In genomic region chr1:36541844-36542243, GRCm38 (mm10) we compare ENCODE assay signal across 33 mouse cellular contexts. TPM values are rescaled to one million over a fixed set of nuclear protein-coding genes. Genes with fewer than 3 reads are reported as not detected.
DNase-seq lines count a peak whose midpoint lies in the region; ATAC-seq lines count a peak whose summit lies in the region.
"Had no signal": no experiment of that assay in that cellular context is flagged by ENCODE, and none has a peak within 500 bp of the region (broad histone marks: within the 10 kb centered on the region; RNA-seq: fewer than 3 reads in every experiment).

No protein-coding gene starts in this region.

- peaks cover 32% of the 10 kb centered on the region for H3K4me1 ChIP-seq in heart, embryonic 10.5 days

- peak overlapping the region; percentile 24; the same call in 1 of the 2 replicates for H3K27ac ChIP-seq in heart, embryonic 10.5 days
- H3K27ac ChIP-seq: embryonic facial prominence, embryonic 13.5 days; forebrain, embryonic 10.5 days; forebrain, embryonic 15.5 days; hindbrain, embryonic 13.5 days; liver, embryonic 12.5 days had no signal

- ATAC-seq in granulocyte monocyte progenitor cell, adult 5-6 weeks (replicated peaks; ENCODE audit: poor library complexity, severe bottlenecking): no peak
- ATAC-seq: CD4-positive, CD25-positive, alpha-beta regulatory T cell, adult 4 months; forebrain, embryonic 15.5 days; intestine, embryonic 16.5 days; liver, embryonic 12.5 days; liver, postnatal 0 days; midbrain, embryonic 16.5 days had no signal

- H3K4me3 ChIP-seq in heart, embryonic 10.5 days: no peak overlapping the region
- H3K4me3 ChIP-seq: embryonic facial prominence, embryonic 13.5 days; forebrain, embryonic 10.5 days; forebrain, embryonic 15.5 days; hindbrain, embryonic 13.5 days; liver, embryonic 12.5 days had no signal

- WGBS in heart, embryonic 10.5 days: 94% methylated on average over 16 of the region's 16 CpGs

- H3K36me3 ChIP-seq in heart, embryonic 10.5 days: peaks cover 40% of the 10 kb centered on the region

- no peaks in the 10 kb centered on the region for H3K9me3 ChIP-seq in heart, embryonic 10.5 days
- H3K9me3 ChIP-seq: embryonic facial prominence, embryonic 13.5 days; forebrain, embryonic 10.5 days; forebrain, embryonic 15.5 days; hindbrain, embryonic 13.5 days; liver, embryonic 12.5 days had no signal

- no peaks in the 10 kb centered on the region for H3K27me3 ChIP-seq in heart, embryonic 10.5 days (ENCODE audit: insufficient read depth, poor library complexity, severe bottlenecking)
- H3K27me3 ChIP-seq: embryonic facial prominence, embryonic 13.5 days; forebrain, embryonic 15.5 days; hindbrain, embryonic 13.5 days; liver, embryonic 12.5 days had no signal

- DNase-seq in heart, embryonic 10.5 days (ENCODE audit: low spot score): no peak
- DNase-seq in heart, adult 8-10 months (ENCODE audit: low spot score): no peak
- DNase-seq in cerebellum, adult 11 months: peak; percentile 61
- peak; percentile 58 for DNase-seq in cerebellum, adult 8-10 months
- peak; percentile 73 to 81 for DNase-seq in cerebellum, postnatal 25 days
- no peak for DNase-seq in urinary bladder, postnatal 25 days (ENCODE audit: low spot score)
- DNase-seq: adrenal gland, postnatal 36 days; heart, postnatal 4 days; kidney, adult 9 months; kidney, postnatal 14 days; liver, postnatal 0 days; lung, postnatal 36 days; thymus, postnatal 14 days had no signal

RNA-seq across cellular contexts. Expression of gene Gm42417, which starts 2.6 kb away (rescaled TPM):
- 0.20 and 1.0 TPM in 2 replicates for polyA plus RNA-seq in heart, embryonic 10.5 days (2016; fragmentation: Nextera tagmentation; extraction: Ambion mirVana)
- 100 to 1,000 TPM; 132 to 332 (median 244) TPM for total RNA-seq in heart, adult 8-10 months (2022)
- total RNA-seq in granulocyte monocyte progenitor cell, adult 5-6 weeks (2014; fragmentation: Nextera tagmentation): not detected in 2 replicates
- 0.93 TPM in 1 of 2 replicates, not detected in the other for total RNA-seq in granulocyte monocyte progenitor cell, adult 5-6 weeks (2017)
- total RNA-seq: common myeloid progenitor, adult 5-6 weeks; left cerebral cortex, adult 8-10 months; left cerebral cortex, postnatal 36 days; megakaryocyte, adult 5-6 weeks had no signal
- polyA plus RNA-seq: embryonic facial prominence, embryonic 13.5 days; forebrain, embryonic 10.5 days; forebrain, embryonic 15.5 days; frontal cortex, adult 2 months; gonadal fat pad, adult 2 months; heart, embryonic 11.5 days; heart, embryonic 16.5 days; hindbrain, embryonic 13.5 days; liver, postnatal 0 days; midbrain, embryonic 11.5 days; small intestine, adult 2 months; stomach, embryonic 14.5 days had no signal

RNA-seq across cellular contexts. Expression of gene Ankrd23, which starts 5.2 kb away (rescaled TPM):
- polyA plus RNA-seq in heart, embryonic 10.5 days (2016; fragmentation: Nextera tagmentation; extraction: Ambion mirVana): 16.7 and 19.0 TPM in 2 replicates
- 100 to 1,000 TPM; 251 to 540 (median 405) TPM for total RNA-seq in heart, adult 8-10 months (2022)
- total RNA-seq in granulocyte monocyte progenitor cell, adult 5-6 weeks (2014; fragmentation: Nextera tagmentation): 7.0 and 12.2 TPM in 2 replicates
- total RNA-seq in granulocyte monocyte progenitor cell, adult 5-6 weeks (2017): 5.8 and 8.4 TPM in 2 replicates

RNA-seq across cellular contexts. Expression of gene Ankrd39, which starts 5.4 kb away (rescaled TPM):
- 23.9 and 24.5 TPM in 2 replicates for polyA plus RNA-seq in heart, embryonic 10.5 days (2016; fragmentation: Nextera tagmentation; extraction: Ambion mirVana)
- total RNA-seq in heart, adult 8-10 months (2022): 1 to 10 TPM; 5.4 to 8.2 (median 7.1) TPM
- 4.9 and 6.5 TPM in 2 replicates for total RNA-seq in granulocyte monocyte progenitor cell, adult 5-6 weeks (2014; fragmentation: Nextera tagmentation)
- 3.1 and 7.2 TPM in 2 replicates for total RNA-seq in granulocyte monocyte progenitor cell, adult 5-6 weeks (2017)

RNA-seq across cellular contexts. Expression of gene Sema4c, which starts 16.3 kb away (rescaled TPM):
- 12.2 and 15.2 TPM in 2 replicates for polyA plus RNA-seq in heart, embryonic 10.5 days (2016; fragmentation: Nextera tagmentation; extraction: Ambion mirVana)
- total RNA-seq in heart, adult 8-10 months (2022): 10 to 100 TPM; 10.8 to 13.4 (median 11.2) TPM
- 2.0 and 2.3 TPM in 2 replicates for total RNA-seq in granulocyte monocyte progenitor cell, adult 5-6 weeks (2014; fragmentation: Nextera tagmentation)
- 1.9 and 2.1 TPM in 2 replicates for total RNA-seq in granulocyte monocyte progenitor cell, adult 5-6 weeks (2017)

RNA-seq across cellular contexts. Expression of gene Cnnm3, which starts 30.2 kb away (rescaled TPM):
- 1.5 and 2.5 TPM in 2 replicates for polyA plus RNA-seq in heart, embryonic 10.5 days (2016; fragmentation: Nextera tagmentation; extraction: Ambion mirVana)
- 10 to 100 TPM in 3 of 4 experiments, 1 to 10 TPM in 1; 8.6 to 16.3 (median 11.7) TPM for total RNA-seq in heart, adult 8-10 months (2022)
- 14.7 and 28.8 TPM in 2 replicates for total RNA-seq in granulocyte monocyte progenitor cell, adult 5-6 weeks (2014; fragmentation: Nextera tagmentation)
- 9.3 and 14.4 TPM in 2 replicates for total RNA-seq in granulocyte monocyte progenitor cell, adult 5-6 weeks (2017)

Comparison
In these comparisons a context has a peak if more than half of its experiments do, and no peak if none do; other contexts are left out.
1. DNase-seq: peak in cerebellum, adult 11 months (single experiment), cerebellum, adult 8-10 months (single experiment) and cerebellum, postnatal 25 days (2 of 2); none in heart, embryonic 10.5 days (single experiment), heart, adult 8-10 months (single experiment) and urinary bladder, postnatal 25 days (single experiment).
2. RNA of gene Gm42417, which starts 2.6 kb away (total RNA-seq): 132 to 332 TPM in heart, adult 8-10 months; 0.93 TPM in granulocyte monocyte progenitor cell, adult 5-6 weeks; every median in the first group is over 10 times any median in the second.
3. RNA of gene Ankrd23, which starts 5.2 kb away (total RNA-seq): 251 to 540 TPM in heart, adult 8-10 months; 5.8 to 12.2 TPM in granulocyte monocyte progenitor cell, adult 5-6 weeks; every median in the first group is over 10 times any median in the second.